Mouse (Mus musculus) heart, postnatal 0 days (tissue): Measurements from ENCODE around the gene Fhl2.

Experiments used
- CTCF ChIP-seq: IDR thresholded peaks from 2 replicates; pipeline ENCODE4 v1.5.1; 2016; ENCODE audit warnings: antibody characterized with exemption, control low read depth, low read depth
- EP300 ChIP-seq: IDR thresholded peaks from 2 replicates; pipeline ENCODE4 v1.6.1; 2016; ENCODE audit warnings: antibody characterized with exemption, low read depth

GRCm38 (mm10) chr1:43168618-43169017 is 28.2 kb downstream of the Fhl2 start:
- TF ChIP-seq CTCF: no peak
- TF ChIP-seq EP300: no peak
